ENCODE assay signal across 33 mouse cellular contexts in genomic region chr19:8616314-8616713, GRCm38 (mm10). TPM values are rescaled to one million over a fixed set of nuclear protein-coding genes. Genes with fewer than 3 reads are reported as not detected.
"Had no signal": no experiment of that assay in that cellular context is flagged by ENCODE, and none has a peak within 500 bp of the region (broad histone marks: within the 10 kb centered on the region; RNA-seq: fewer than 3 reads in every experiment).

No protein-coding gene starts in this region.

- H3K9ac ChIP-seq: heart, embryonic 12.5 days; hindbrain, embryonic 12.5 days; hindbrain, embryonic 14.5 days; limb, embryonic 13.5 days; limb, embryonic 15.5 days; liver, embryonic 14.5 days had no signal

- H3K27me3 ChIP-seq: hindbrain, embryonic 12.5 days; limb, embryonic 13.5 days; limb, embryonic 15.5 days had no signal

- H3K9me3 ChIP-seq: heart, embryonic 10.5 days; heart, embryonic 12.5 days; hindbrain, embryonic 10.5 days; hindbrain, embryonic 12.5 days; limb, embryonic 13.5 days; limb, embryonic 15.5 days had no signal

- ATAC-seq: hindbrain, embryonic 16.5 days; inflammation-experienced regulatory T-cells, adult 6 months had no signal

- H3K4me1 ChIP-seq: heart, embryonic 10.5 days; heart, embryonic 12.5 days; limb, embryonic 15.5 days had no signal

- H3K27ac ChIP-seq: gastrocnemius, adult 2 months; heart, embryonic 10.5 days; hindbrain, embryonic 10.5 days; hindbrain, embryonic 12.5 days; hindbrain, embryonic 14.5 days; limb, embryonic 13.5 days; limb, embryonic 15.5 days; liver, embryonic 14.5 days had no signal

- DNase-seq: gastrocnemius, adult 2 months; gastrocnemius, postnatal 10 days; gastrocnemius, postnatal 25 days; heart, adult 18-20 months; heart, postnatal 10 days; heart, postnatal 4 days; kidney, adult 11 months; kidney, adult 8-10 months; kidney, postnatal 10 days; kidney, postnatal 25 days; layer of hippocampus, adult 9-11 months; layer of hippocampus, postnatal 36 days; left cerebral cortex, postnatal 4 days; lung, adult 18-20 months had no signal

- H3K4me2 ChIP-seq: heart, embryonic 12.5 days; hindbrain, embryonic 12.5 days; hindbrain, embryonic 14.5 days; limb, embryonic 13.5 days; limb, embryonic 15.5 days had no signal

- H3K36me3 ChIP-seq: heart, embryonic 10.5 days; heart, embryonic 12.5 days; hindbrain, embryonic 10.5 days; hindbrain, embryonic 12.5 days; limb, embryonic 13.5 days; limb, embryonic 15.5 days had no signal

- H3K4me3 ChIP-seq: gastrocnemius, adult 2 months; heart, embryonic 10.5 days; heart, embryonic 12.5 days; hindbrain, embryonic 10.5 days; hindbrain, embryonic 12.5 days; limb, embryonic 13.5 days; limb, embryonic 15.5 days had no signal

RNA-seq across cellular contexts. Expression of gene Slc22a6, which starts 1.5 kb away (rescaled TPM):
- total RNA-seq: gastrocnemius, adult 2 months; gastrocnemius, postnatal 10 days; gastrocnemius, postnatal 25 days; gastrocnemius, postnatal 4 days; granulocyte monocyte progenitor cell, adult 5-6 weeks; heart, adult 18-20 months; heart, adult 8-10 months; heart, postnatal 10 days; heart, postnatal 25 days; heart, postnatal 4 days had no signal
- polyA plus RNA-seq: heart, embryonic 12.5 days; heart, embryonic 14.5 days; heart, embryonic 16.5 days; inflammation-experienced regulatory T-cells, adult 6 months; large intestine, adult 2 months; limb, embryonic 11.5 days; limb, embryonic 13.5 days had no signal

RNA-seq across cellular contexts. Expression of gene Slc22a8, which starts 25.3 kb away (rescaled TPM):
- total RNA-seq: gastrocnemius, adult 2 months; gastrocnemius, postnatal 25 days; gastrocnemius, postnatal 4 days; granulocyte monocyte progenitor cell, adult 5-6 weeks; heart, adult 18-20 months; heart, postnatal 25 days; heart, postnatal 4 days had no signal
- polyA plus RNA-seq: heart, embryonic 12.5 days; heart, embryonic 14.5 days; inflammation-experienced regulatory T-cells, adult 6 months; large intestine, adult 2 months; limb, embryonic 11.5 days; limb, embryonic 13.5 days had no signal

RNA-seq across cellular contexts. Expression of gene Chrm1, which starts 47.3 kb away (rescaled TPM):
- total RNA-seq: gastrocnemius, adult 2 months; gastrocnemius, postnatal 25 days; heart, postnatal 10 days; heart, postnatal 25 days; heart, postnatal 4 days had no signal
- polyA plus RNA-seq: heart, embryonic 12.5 days; inflammation-experienced regulatory T-cells, adult 6 months; kidney, embryonic 14.5 days had no signal
